Mouse (Mus musculus): ENCODE results near the gene Vps51. TPM values are rescaled to one million over a fixed set of nuclear protein-coding genes. Genes with fewer than 3 reads are reported as not detected.

The Vps51 gene
- total and polyA plus RNA-seq, 2 experiments from 2014 or later: 93.7 to 96.8 TPM

DNA sequence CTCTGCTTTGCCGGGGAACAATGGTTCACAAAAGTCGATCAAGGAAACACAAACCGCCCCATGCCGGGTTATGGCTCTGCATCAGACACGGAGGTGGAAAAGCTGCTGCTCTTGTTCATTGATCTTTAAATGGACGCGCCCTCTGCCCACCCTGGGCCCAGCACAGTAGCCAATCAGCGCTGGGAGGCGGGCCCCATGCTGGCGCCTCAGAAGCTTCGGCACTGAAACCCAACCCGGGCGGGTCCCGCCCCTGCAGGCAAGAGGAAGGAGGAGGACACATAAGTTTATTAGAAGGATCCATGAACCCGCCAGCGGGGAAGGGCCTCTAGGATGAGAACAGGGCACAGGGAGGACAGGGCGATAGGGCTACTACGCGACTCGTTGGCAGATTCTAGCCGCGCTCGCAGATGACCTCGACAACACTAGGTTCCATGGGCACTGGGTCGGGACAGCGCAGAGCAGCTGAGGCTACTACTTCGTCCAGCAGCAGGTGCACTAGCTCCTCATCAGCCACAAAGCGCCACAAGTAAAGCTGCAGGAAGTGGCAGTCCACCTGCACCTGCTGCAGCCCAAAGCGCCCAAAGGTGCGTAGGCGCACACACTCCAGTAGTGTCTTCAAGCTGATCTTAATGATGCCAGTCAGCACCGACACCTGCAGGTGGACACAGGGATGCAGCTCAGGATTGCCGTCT, 9.2 kb downstream of the Vps51 start, which contains the start of gene Tm7sf2:
TSS of gene Tm7sf2 (minus strand) at position 650 of the 692 bp plus-strand sequence.
- DNase-seq (peak; percentile 92), ATAC-seq (peak; percentile 93)
- Histone ChIP-seq H3K9me3 (ENCODE audit: low read length) (no peaks in the 10 kb centered on the region), H3K36me3 (ENCODE audit: insufficient read depth) (peaks cover 29% of the 10 kb centered on the region), H3K27ac (ENCODE audit: low read depth, low read length) (peak within 1 kb of the TSS; percentile 87), H3K4me2 (ENCODE audit: low read depth) (peak within 1 kb of the TSS; percentile 95), H3K4me3 (ENCODE audit: low read depth, low read length) (peak within 1 kb of the TSS; percentile 64), H3K9ac (peak within 1 kb of the TSS; percentile 79), H3K27me3 (ENCODE audit: insufficient read depth, low read length) (no peaks in the 10 kb centered on the region), H3K4me1 (ENCODE audit: insufficient read depth) (peaks cover 14% of the 10 kb centered on the region; the same call in 1 of the 2 replicates)
- TF ChIP-seq CTCF (IDR thresholded peaks at IDR 0.05; ENCODE audit: low read depth): no peak
- 8% methylated on average over 33 of the region's 33 CpGs for WGBS

DNA sequence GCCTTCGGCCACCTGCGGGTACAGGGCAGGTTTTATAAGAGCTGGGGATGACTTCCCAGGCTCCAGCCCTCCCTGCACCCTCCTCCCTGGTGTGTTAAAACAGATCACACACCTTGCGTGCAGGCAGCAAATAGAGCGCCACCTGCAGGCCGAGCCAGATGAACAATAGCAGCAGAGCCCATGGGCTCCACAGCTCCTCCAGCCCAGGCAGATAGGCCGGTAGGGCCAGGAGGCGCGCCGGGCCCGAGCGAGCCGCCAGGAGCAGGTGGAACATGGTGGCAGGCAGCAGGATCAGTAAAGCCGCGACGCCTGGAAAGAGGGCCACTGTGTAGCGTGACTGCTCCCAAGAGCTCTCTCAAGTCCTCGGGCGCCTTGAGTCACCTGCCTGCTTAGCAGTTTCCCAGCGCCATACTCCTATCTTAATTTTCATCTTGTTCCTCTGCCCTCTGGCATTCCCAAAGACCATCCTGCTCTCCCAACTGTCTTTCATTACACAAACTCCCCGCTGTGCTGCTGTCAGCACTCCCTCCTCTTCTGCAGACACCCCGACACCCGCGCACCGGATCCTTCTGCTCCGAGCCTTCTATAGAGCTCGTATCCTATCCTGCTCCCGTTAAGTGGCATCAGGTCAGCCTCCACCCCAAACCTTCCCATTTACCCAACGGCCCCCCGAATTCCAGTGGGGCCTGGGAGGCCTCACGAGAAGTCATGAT, 9.9 kb downstream of the Vps51 start:
- Histone ChIP-seq H3K36me3 (ENCODE audit: insufficient read depth) (peaks cover 29% of the 10 kb centered on the region), H3K27me3 (ENCODE audit: insufficient read depth, low read length) (no peaks in the 10 kb centered on the region), H3K9me3 (ENCODE audit: low read length) (no peaks in the 10 kb centered on the region), H3K9ac (peak overlapping the region; percentile 79), H3K27ac (ENCODE audit: low read depth, low read length) (peak overlapping the region; percentile 87), H3K4me1 (ENCODE audit: insufficient read depth) (peaks cover 18% of the 10 kb centered on the region), H3K4me3 (ENCODE audit: low read depth, low read length) (peak overlapping the region; percentile 64), H3K4me2 (ENCODE audit: low read depth) (peak overlapping the region; percentile 95)
- WGBS: under 1% methylated on average over 30 of the region's 30 CpGs
- DNase-seq (peak; percentile 90), ATAC-seq (peak; percentile 85)
- peak; percentile 94 for TF ChIP-seq CTCF (IDR thresholded peaks at IDR 0.05; ENCODE audit: low read depth)

DNA sequence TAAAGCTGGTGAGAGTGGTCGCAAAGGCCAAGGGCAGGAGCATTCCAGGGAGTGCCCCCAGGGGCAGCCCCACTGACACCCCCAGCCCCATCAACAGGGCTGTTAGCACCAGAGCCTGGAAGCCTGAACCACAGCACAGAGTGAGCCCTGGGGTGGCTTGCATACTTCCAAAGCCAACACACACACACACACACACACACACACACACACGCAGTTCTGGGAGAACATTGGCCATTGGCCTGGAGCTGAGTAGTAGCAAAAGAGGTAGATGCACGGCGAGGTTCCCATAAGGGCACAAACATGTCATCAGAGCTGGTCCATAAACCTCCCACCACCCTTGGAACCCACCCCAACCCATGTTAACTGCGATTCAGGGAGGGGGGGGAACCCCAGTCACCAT, 10.5 kb downstream of the Vps51 start:
- no peak for TF ChIP-seq CTCF (IDR thresholded peaks at IDR 0.05; ENCODE audit: low read depth)
- Histone ChIP-seq H3K4me3 (ENCODE audit: low read depth, low read length) (peak overlapping the region; percentile 64), H3K4me2 (ENCODE audit: low read depth) (peak overlapping the region; percentile 95), H3K36me3 (ENCODE audit: insufficient read depth) (peaks cover 29% of the 10 kb centered on the region), H3K27ac (ENCODE audit: low read depth, low read length) (peak overlapping the region; percentile 87), H3K9me3 (ENCODE audit: low read length) (no peaks in the 10 kb centered on the region), H3K27me3 (ENCODE audit: insufficient read depth, low read length) (no peaks in the 10 kb centered on the region), H3K9ac (peak overlapping the region; percentile 79), H3K4me1 (ENCODE audit: insufficient read depth) (peaks cover 23% of the 10 kb centered on the region)
- 0 out of 2 replicates have a peak, but pooled peaks have one; percentile 0 for ATAC-seq
- DNase-seq: no peak
- WGBS: 37% methylated on average over 5 of the region's 5 CpGs

DNA sequence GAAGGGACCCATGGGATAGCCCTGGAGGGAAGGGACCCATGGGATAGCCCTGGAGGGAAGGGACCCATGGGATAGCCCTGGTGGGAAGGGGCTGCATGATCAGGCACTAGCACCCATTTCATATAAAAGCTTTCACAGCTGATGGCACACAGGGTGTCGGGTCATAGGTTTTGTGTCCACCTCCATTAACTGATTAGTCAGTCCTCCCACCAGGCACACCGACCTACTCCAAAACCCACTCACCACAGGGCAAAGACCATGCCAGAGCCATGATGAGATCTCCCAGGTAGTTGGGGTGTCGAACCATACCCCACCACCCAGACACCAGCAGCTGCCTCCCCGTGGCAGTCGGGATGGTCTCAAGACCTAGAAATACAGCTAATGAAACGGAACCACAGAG, 13.9 kb downstream of the Vps51 start:
- no peak overlapping the region for H3K4me3 ChIP-seq (ENCODE audit: low read depth, low read length)
- ATAC-seq: no peak
- H3K4me2 ChIP-seq (ENCODE audit: low read depth): no peak overlapping the region
- H3K27ac ChIP-seq (ENCODE audit: low read depth, low read length): no peak overlapping the region
- H3K27me3 ChIP-seq (ENCODE audit: insufficient read depth, low read length): no peaks in the 10 kb centered on the region
- TF ChIP-seq CTCF (IDR thresholded peaks at IDR 0.05; ENCODE audit: low read depth): no peak
- no peak for DNase-seq
- WGBS: 98% methylated on average over 6 of the region's 6 CpGs
- no peak overlapping the region for H3K9ac ChIP-seq
- peaks cover 22% of the 10 kb centered on the region for H3K4me1 ChIP-seq (ENCODE audit: insufficient read depth)
- H3K9me3 ChIP-seq (ENCODE audit: low read length): no peaks in the 10 kb centered on the region
- 0 out of 2 replicates have a peak, but pooled peaks cover 5% of the 10 kb centered on the region for H3K36me3 ChIP-seq (ENCODE audit: insufficient read depth)

DNA sequence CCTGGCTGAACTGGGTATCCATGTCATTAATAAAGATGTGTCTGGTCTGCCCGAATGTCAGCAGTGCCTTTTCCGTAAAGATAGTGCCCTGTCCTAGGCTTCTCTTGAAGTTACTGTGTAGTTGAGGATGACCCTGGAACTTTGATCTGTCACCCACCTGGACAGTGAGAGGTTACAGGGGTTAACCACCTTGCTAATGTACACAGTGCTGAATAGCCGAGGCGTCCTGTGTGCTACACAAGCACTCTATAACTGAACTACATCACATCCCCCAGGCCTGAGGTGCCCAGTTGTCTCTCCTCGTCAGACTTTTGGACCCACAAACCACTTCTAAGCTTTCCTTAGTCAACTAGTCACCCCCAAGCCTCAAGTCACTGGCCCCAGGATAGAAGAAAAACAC, 14.6 kb downstream of the Vps51 start:
- peaks cover 19% of the 10 kb centered on the region for H3K4me1 ChIP-seq (ENCODE audit: insufficient read depth)
- no peaks in the 10 kb centered on the region for H3K27me3 ChIP-seq (ENCODE audit: insufficient read depth, low read length)
- H3K9ac ChIP-seq: peak overlapping the region; percentile 93
- no peak for DNase-seq
- peak overlapping the region; percentile 57 for H3K4me3 ChIP-seq (ENCODE audit: low read depth, low read length)
- WGBS: 72% methylated on average over 5 of the region's 5 CpGs
- ATAC-seq: no peak
- no peak overlapping the region for H3K27ac ChIP-seq (ENCODE audit: low read depth, low read length)
- 0 out of 2 replicates have a peak, but pooled peaks cover 5% of the 10 kb centered on the region for H3K36me3 ChIP-seq (ENCODE audit: insufficient read depth)
- peak overlapping the region; percentile 99 for H3K4me2 ChIP-seq (ENCODE audit: low read depth)
- no peak for TF ChIP-seq CTCF (IDR thresholded peaks at IDR 0.05; ENCODE audit: low read depth)
- no peaks in the 10 kb centered on the region for H3K9me3 ChIP-seq (ENCODE audit: low read length)

DNA sequence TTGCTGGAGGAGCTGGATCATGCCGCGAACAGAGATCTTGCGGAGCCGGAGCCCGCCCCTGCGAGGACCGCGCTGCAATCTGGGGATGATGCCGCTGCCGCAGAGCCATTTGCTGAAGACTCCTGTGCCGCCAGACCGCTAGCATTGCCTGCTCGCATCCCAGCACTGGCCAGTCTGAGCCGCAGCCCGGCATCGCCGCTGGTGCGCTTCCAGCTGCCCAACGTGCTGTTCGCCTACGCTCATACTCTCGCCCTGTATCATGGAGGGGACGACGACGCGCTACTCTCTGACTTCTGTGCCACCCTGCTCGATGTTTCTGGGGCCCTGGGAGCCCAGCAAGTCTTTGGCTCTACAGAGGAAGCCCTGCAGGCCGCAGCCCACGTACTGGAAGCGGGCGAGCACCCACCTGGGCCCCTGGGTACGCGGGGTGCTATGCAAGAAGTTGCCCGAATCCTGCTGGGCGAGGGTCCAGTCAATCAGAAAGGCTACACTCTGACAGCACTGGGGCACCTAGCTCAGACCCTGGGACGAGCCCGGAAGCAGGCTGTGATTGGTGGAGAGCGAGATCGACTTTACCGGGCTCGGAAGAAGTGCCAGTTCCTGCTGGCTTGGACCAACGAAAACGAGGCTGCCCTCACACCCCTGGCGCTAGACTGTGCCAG, 15.3 kb downstream of the Vps51 start:
- Histone ChIP-seq H3K4me1 (ENCODE audit: insufficient read depth) (peaks cover 19% of the 10 kb centered on the region), H3K4me3 (ENCODE audit: low read depth, low read length) (peak overlapping the region; percentile 57), H3K27ac (ENCODE audit: low read depth, low read length) (peak overlapping the region; percentile 86), H3K27me3 (ENCODE audit: insufficient read depth, low read length) (no peaks in the 10 kb centered on the region), H3K9ac (peak overlapping the region; percentile 93), H3K4me2 (ENCODE audit: low read depth) (peak overlapping the region; percentile 99), H3K9me3 (ENCODE audit: low read length) (no peaks in the 10 kb centered on the region), H3K36me3 (ENCODE audit: insufficient read depth) (0 out of 2 replicates have a peak, but pooled peaks cover 5% of the 10 kb centered on the region)
- ATAC-seq (peak; percentile 3), DNase-seq (peak; percentile 28)
- no peak for TF ChIP-seq CTCF (IDR thresholded peaks at IDR 0.05; ENCODE audit: low read depth)
- WGBS: 2% methylated on average over 44 of the region's 44 CpGs

All from forebrain, postnatal 0 days (tissue).